Mouse (Mus musculus) limb, embryonic 15.5 days (tissue): ENCODE measurements around the gene Kat5. TPM values are rescaled to one million over a fixed set of nuclear protein-coding genes. Genes with fewer than 3 reads are reported as not detected.

Experiments used
- ATAC-seq: fragments of 200-750 bp; cut with Nextera tagmentation; 2 replicates; pipeline ENCODE4 v1.8.0; 2017; ENCODE audit warnings: low read depth, moderate TSS enrichment; ENCODE audit not compliant: insufficient number of reproducible peaks, low FRiP score, low TSS enrichment
- H3K27ac ChIP-seq: fragments of 300-500 bp; sonication (generic); 2 replicates; pipeline ENCODE4 v1.5.1; 2015; ENCODE audit warnings: moderate library complexity, mild to moderate bottlenecking, inconsistent platforms
- H3K27me3 ChIP-seq: fragments of 300-500 bp; sonication (generic); 2 replicates; pipeline ENCODE4 v1.6.1; 2015; ENCODE audit warnings: inconsistent platforms
- H3K36me3 ChIP-seq: fragments of 300-500 bp; sonication (generic); 2 replicates; pipeline ENCODE4 v1.6.1; 2015; ENCODE audit warnings: inconsistent platforms
- H3K4me1 ChIP-seq: fragments of 300-500 bp; sonication (generic); 2 replicates; pipeline ENCODE4 v1.6.1; 2015; ENCODE audit warnings: inconsistent platforms
- H3K4me2 ChIP-seq: fragments of 300-500 bp; sonication (generic); 2 replicates; pipeline ENCODE4 v1.6.1; 2015; ENCODE audit warnings: mild to moderate bottlenecking, inconsistent platforms
- H3K4me3 ChIP-seq: fragments of 300-500 bp; sonication (generic); 2 replicates; pipeline ENCODE4 v1.5.1; 2015; ENCODE audit warnings: mild to moderate bottlenecking, inconsistent platforms
- H3K9ac ChIP-seq: fragments of 300-500 bp; sonication (generic); 2 replicates; pipeline ENCODE4 v1.6.1; 2015; ENCODE audit warnings: inconsistent platforms
- H3K9me3 ChIP-seq: fragments of 300-500 bp; sonication (generic); 2 replicates; pipeline ENCODE4 v1.6.1; 2016; ENCODE audit warnings: inconsistent platforms
- WGBS: fragments of 180-500 bp; shearing (Covaris S2); methylation state at CpG from one replicate; pipeline ENCODE4 v1.1.7; 2015; 5-methylcytosine and 5-hydroxymethylcytosine counted together
- polyA plus RNA-seq: library from polyadenylated mRNA; unstranded; fragments of >200 nt; fragmentation: Nextera tagmentation; extraction: Ambion mirVana; gene quantifications from 2 replicates; pipeline ENCODE4 v1.2.1, GENCODE M21; 2015

The Kat5 gene
- polyA plus RNA-seq, 1 experiment from 2014 or later = 48.7 TPM

DNA sequence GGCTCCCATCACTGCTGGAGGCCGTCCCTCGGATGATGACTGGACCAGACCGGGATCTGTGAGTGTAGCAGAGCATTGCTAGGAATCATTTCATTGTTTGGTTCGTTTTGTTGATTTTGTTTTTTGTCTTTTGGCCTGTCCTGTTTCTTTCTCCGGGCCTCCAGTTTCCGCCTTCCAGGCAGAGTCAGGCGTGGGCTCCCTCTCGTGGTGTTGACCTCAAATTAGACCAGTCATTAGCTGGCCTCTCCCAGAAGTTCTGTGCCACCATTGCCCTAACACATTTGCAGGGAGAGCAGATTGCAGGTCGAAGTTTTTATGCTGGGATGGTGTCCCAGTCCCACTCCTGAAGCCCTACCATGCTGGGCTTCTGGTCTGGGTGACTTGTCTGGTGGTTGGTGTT, 20.9 kb downstream of the Kat5 start:
- Histone ChIP-seq H3K4me1 (no peaks in the 10 kb centered on the region), H3K4me2 (no peak overlapping the region), H3K27me3 (no peaks in the 10 kb centered on the region), H3K36me3 (no peaks in the 10 kb centered on the region), H3K4me3 (no peak overlapping the region), H3K9ac (no peak overlapping the region), H3K9me3 (no peaks in the 10 kb centered on the region), H3K27ac (no peak overlapping the region)
- 70% methylated on average over 9 of the region's 9 CpGs for WGBS
- ATAC-seq = no peak

DNA sequence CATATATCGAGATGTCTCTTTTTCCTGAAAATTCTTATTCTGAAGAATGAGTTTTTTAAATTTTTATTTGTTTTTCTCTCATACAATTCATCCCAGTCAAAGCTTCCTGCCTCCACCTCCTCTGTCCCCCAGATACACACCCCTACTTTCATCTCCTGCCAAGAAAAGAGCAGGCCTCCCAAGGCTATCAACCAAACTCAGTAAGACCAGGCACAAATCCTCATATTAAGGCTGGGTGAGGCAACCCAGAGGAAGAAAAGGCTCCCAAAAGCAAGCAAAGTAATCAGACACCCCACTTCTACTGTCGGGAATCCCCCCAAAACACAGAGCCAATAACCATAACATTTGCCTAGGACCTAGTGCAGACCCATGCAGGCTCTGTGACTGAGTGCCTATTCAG, 28.0 kb downstream of the Kat5 start:
- no peaks in the 10 kb centered on the region for H3K4me1 ChIP-seq
- no peak overlapping the region for H3K9ac ChIP-seq
- no peak overlapping the region for H3K4me2 ChIP-seq
- WGBS = 80% methylated on average over 2 of the region's 2 CpGs
- H3K27ac ChIP-seq = no peak overlapping the region
- H3K4me3 ChIP-seq = no peak overlapping the region
- no peaks in the 10 kb centered on the region for H3K36me3 ChIP-seq
- H3K9me3 ChIP-seq = no peaks in the 10 kb centered on the region
- no peak for ATAC-seq
- H3K27me3 ChIP-seq = no peaks in the 10 kb centered on the region

DNA sequence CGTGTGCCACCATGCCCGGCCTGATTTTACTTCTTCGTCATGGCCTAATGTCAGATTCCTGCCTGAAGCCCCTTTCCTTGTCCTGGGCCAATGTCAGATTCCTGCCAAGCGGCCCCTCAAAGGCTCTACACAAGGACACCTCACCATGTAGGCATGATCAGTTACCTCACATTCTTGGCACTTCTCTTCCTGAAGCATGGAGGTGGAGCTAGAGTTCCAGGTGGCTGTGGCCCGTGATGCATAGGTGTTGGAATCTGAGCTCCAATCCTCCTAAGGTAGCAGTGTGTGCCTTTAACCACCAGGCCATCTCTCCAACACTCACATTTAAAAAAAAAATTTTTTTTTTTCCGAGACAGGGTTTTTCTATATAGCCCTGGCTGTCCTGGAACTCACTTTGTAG, 29.3 kb downstream of the Kat5 start:
- Histone ChIP-seq H3K27me3 (no peaks in the 10 kb centered on the region), H3K9me3 (no peaks in the 10 kb centered on the region), H3K36me3 (no peaks in the 10 kb centered on the region), H3K27ac (no peak overlapping the region), H3K4me1 (no peaks in the 10 kb centered on the region), H3K4me3 (no peak overlapping the region), H3K9ac (no peak overlapping the region), H3K4me2 (no peak overlapping the region)
- 81% methylated on average over 6 of the region's 6 CpGs for WGBS
- ATAC-seq = no peak

DNA sequence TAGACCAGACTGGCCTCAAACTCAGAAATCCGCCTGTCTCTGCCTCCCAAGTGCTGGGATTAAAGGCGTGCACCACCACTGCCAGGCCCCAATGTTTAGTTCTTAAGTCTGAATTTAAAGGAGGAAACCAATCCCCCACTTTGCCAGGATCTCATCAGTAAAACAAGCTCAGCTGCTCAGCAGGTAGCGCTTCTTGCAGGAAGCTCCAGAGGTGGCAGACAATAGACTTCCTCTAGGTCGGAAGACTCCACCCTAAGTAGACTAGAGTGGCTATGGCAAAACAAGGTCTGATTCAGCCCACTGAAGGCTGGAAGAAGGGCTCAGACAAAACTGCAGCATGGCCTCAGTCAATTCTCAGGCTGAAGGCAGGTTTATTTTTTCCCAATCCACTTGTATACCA, 30.1 kb downstream of the Kat5 start:
- Histone ChIP-seq H3K36me3 (no peaks in the 10 kb centered on the region), H3K9me3 (no peaks in the 10 kb centered on the region), H3K27ac (no peak overlapping the region), H3K4me3 (no peak overlapping the region), H3K9ac (no peak overlapping the region), H3K27me3 (no peaks in the 10 kb centered on the region), H3K4me1 (no peaks in the 10 kb centered on the region), H3K4me2 (no peak overlapping the region)
- 73% methylated on average over 4 of the region's 4 CpGs for WGBS
- ATAC-seq = no peak

DNA sequence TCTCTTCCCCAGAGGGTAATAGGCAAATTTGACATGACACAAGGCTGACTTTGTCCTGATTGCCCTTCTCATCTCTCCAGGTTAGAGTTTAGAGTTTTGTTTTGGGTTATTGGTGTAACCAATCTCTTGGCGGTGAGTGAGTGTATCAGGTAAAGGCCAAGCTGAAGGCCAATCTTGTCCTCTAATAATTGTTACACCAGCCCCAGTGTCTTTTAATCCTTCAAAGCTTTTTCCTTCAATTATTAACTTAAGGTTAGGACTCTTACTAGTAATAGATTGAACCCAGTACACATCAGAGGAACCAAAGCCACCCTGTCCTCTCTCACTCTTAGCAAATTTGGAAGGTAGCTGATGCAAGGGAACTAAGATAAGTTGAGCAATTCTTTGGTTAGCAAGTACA, 34.7 kb downstream of the Kat5 start:
- Histone ChIP-seq H3K4me2 (no peak overlapping the region), H3K9ac (no peak overlapping the region), H3K27ac (no peak overlapping the region), H3K4me1 (no peaks in the 10 kb centered on the region), H3K27me3 (no peaks in the 10 kb centered on the region), H3K36me3 (peaks cover 5% of the 10 kb centered on the region; the same call in 1 of the 2 replicates), H3K4me3 (no peak overlapping the region), H3K9me3 (no peaks in the 10 kb centered on the region)
- WGBS = 97% methylated on average over 1 of the region's 1 CpGs
- no peak for ATAC-seq

DNA sequence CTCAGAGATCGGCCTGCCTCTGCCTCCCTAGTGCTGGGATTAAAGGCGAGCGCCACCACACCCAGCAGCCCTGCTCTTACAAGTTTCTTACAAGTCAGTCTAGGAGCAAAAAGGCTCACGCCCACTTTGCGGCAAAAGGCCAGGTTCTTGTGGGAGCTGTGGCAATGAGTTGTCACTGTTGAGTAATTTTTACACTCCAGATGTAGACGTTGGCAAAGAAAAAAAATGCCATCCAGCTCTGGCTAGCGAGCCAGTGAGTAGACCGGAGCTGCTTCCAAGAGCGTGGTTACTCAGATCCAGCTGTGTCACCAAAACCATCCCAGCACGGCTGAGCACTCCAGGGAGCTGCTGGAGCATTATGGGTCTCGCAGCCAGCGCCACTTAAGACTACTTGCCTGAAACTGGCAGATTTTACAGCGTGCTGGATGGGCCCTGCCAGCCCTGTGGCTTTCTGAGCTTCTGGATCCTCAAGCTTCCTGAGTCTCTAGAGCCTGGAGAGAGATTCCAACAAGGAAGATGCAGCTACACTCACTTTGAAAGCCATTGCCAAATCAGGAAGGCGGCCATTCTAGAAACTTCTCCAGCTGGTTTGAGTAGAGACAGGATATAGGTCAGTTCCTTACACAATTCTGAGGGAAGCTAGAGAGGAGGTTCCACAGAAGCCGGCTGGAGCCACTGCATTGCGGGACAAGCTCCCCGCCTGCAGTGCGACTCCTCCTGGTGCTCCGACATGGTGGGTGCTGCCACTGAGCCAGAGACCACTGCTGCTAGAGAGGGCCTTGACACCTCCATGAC, 37.5 kb downstream of the Kat5 start:
- Histone ChIP-seq H3K27ac (0 out of 2 replicates have a peak overlapping the region, but pooled peaks have one; percentile 47), H3K27me3 (peaks cover 4% of the 10 kb centered on the region; the same call in 1 of the 2 replicates), H3K9ac (no peak overlapping the region), H3K4me3 (no peak overlapping the region), H3K36me3 (peaks cover 14% of the 10 kb centered on the region), H3K4me1 (peaks cover 13% of the 10 kb centered on the region), H3K4me2 (no peak overlapping the region), H3K9me3 (no peaks in the 10 kb centered on the region)
- no peak for ATAC-seq
- 76% methylated on average over 19 of the region's 19 CpGs for WGBS

DNA sequence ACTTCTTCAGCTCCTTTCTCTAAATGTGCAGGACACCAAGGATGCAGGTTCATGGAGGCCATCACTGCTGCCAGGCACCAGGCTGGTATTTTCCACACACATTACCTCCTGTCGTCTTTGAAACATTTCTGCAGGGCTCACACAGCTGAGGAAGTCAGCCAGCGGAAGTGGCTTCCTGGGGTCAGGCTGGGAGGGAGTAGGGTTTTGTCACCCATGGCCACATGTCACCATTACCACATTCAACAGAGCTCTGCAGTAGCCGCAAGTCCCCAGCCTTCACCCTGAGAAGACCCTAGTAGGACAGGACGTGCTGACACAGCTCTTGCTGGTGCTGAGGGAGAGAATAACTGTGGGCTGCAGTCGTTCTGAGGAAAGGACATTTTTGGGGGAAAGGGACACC, 38.2 kb downstream of the Kat5 start:
- no peak overlapping the region for H3K27ac ChIP-seq
- H3K9me3 ChIP-seq = no peaks in the 10 kb centered on the region
- H3K27me3 ChIP-seq = peaks cover 4% of the 10 kb centered on the region; the same call in 1 of the 2 replicates
- peaks cover 14% of the 10 kb centered on the region for H3K36me3 ChIP-seq
- WGBS = 79% methylated on average over 5 of the region's 5 CpGs
- H3K4me2 ChIP-seq = no peak overlapping the region
- peaks cover 18% of the 10 kb centered on the region for H3K4me1 ChIP-seq
- H3K9ac ChIP-seq = no peak overlapping the region
- no peak for ATAC-seq
- no peak overlapping the region for H3K4me3 ChIP-seq

DNA sequence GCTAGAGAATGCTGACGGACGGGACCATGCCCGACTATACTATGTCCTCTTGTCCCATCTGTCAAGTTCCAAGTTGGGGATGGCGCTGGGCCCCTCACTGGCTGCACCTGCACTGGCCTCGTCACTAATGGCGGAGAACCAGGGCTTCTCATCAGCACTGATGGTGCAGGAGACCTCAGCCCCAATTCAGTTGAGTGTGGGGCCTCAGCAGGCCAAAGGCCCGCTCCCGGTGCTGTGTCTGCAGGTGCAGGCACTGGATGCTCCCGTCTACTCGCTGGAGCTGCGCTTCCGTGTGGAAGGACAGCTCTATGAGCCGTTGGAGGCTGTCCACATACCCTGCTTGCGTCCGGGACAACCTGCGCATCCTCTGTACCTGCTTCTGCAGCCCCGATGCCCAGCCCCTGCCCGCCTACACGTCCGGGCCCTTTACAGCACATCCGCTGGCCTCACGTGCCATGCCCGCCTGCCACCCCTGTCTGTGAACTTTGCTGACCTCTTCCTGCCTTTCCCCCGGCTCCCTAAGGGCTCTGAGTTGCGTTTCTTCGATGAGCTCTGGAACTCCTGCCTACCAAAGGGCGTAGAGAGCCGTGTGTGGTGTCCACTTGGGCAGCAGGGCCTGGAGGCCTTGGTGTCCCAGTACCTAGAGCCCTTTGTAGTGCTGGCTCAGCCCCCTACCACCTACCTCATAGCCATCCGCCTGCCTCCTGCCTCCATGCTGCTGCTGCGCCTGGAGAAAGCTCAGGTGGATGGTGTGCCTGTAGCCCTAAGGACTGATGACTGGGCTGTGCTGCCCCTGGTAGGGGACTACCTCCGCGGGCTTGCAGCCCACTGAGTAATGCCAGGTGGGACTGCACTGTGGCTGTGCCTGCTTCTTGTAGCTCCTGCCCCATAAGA, 39.4 kb downstream of the Kat5 start:
- Histone ChIP-seq H3K36me3 (peaks cover 14% of the 10 kb centered on the region), H3K4me2 (no peak overlapping the region), H3K4me3 (no peak overlapping the region), H3K27ac (no peak overlapping the region), H3K9ac (no peak overlapping the region), H3K27me3 (peaks cover 13% of the 10 kb centered on the region), H3K4me1 (peaks cover 21% of the 10 kb centered on the region), H3K9me3 (no peaks in the 10 kb centered on the region)
- no peak for ATAC-seq
- 88% methylated on average over 32 of the region's 32 CpGs for WGBS

DNA sequence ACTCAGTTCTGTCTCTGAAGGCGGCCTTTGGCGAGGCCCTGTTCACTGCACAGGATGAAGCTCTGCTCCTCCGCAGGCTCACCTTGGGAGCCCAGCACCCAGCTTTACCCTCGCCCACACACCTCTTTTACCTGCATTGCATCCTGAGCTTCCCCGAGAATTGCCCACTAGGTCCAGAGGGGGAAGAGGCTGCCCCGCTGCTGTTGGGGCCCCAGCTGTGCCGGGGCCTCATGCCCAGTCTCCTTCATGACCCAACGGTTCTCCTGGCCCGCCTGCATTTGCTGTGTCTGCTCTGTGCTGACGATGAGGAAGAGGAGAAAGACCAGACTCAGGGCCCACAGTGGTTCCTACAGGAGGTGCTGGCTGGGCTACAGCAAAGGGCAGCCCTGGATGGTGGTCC, 40.5 kb downstream of the Kat5 start:
- H3K9ac ChIP-seq = no peak overlapping the region
- peaks cover 21% of the 10 kb centered on the region for H3K4me1 ChIP-seq
- H3K4me3 ChIP-seq = no peak overlapping the region
- 87% methylated on average over 10 of the region's 10 CpGs for WGBS
- H3K27ac ChIP-seq = no peak overlapping the region
- no peaks in the 10 kb centered on the region for H3K9me3 ChIP-seq
- peaks cover 14% of the 10 kb centered on the region for H3K36me3 ChIP-seq
- no peak for ATAC-seq
- peaks cover 18% of the 10 kb centered on the region for H3K27me3 ChIP-seq
- H3K4me2 ChIP-seq = no peak overlapping the region

DNA sequence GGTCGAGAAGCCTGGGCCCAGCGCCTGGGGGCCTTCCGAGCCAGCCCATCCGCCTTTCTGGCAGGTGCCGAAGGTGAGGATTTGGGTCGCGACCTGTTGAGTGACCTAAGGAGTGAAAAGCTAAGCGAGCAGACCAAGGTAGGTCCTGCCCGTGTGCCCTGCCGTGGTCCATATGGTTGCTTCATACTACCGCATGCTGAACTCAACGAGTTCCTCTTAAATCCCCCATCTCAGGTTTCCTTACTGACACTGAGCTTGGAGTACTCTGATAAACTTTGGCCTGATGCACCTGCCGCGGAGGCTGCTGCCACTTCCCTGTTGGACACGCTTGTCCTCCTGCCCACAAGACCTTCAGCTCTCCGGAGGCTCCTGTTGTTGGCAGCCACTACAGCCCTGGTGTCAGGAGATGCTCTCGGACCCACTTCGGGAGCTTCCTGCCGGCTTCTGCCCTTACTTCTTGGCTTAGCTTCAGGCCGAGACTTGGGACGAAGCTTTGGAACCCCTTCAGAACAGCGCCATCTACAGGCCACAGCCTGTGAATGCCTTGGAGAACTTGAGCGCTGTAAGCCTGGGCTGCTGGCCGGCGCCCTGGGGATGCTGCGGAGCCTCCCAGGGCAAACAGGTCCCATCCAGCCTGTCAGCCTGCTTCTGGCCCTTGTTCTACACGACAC, 41.4 kb downstream of the Kat5 start:
- H3K4me3 ChIP-seq = peak overlapping the region; percentile 76
- H3K27ac ChIP-seq = peak overlapping the region; percentile 85; the same call in 1 of the 2 replicates
- peaks cover 21% of the 10 kb centered on the region for H3K4me1 ChIP-seq
- peak overlapping the region; percentile 98 for H3K4me2 ChIP-seq
- peak; percentile 3; the same call in 1 of the 2 replicates for ATAC-seq
- H3K9me3 ChIP-seq = no peaks in the 10 kb centered on the region
- 8% methylated on average over 27 of the region's 27 CpGs for WGBS
- H3K9ac ChIP-seq = no peak overlapping the region; the same call in 1 of the 2 replicates
- peaks cover 14% of the 10 kb centered on the region for H3K36me3 ChIP-seq
- H3K27me3 ChIP-seq = peaks cover 26% of the 10 kb centered on the region

DNA sequence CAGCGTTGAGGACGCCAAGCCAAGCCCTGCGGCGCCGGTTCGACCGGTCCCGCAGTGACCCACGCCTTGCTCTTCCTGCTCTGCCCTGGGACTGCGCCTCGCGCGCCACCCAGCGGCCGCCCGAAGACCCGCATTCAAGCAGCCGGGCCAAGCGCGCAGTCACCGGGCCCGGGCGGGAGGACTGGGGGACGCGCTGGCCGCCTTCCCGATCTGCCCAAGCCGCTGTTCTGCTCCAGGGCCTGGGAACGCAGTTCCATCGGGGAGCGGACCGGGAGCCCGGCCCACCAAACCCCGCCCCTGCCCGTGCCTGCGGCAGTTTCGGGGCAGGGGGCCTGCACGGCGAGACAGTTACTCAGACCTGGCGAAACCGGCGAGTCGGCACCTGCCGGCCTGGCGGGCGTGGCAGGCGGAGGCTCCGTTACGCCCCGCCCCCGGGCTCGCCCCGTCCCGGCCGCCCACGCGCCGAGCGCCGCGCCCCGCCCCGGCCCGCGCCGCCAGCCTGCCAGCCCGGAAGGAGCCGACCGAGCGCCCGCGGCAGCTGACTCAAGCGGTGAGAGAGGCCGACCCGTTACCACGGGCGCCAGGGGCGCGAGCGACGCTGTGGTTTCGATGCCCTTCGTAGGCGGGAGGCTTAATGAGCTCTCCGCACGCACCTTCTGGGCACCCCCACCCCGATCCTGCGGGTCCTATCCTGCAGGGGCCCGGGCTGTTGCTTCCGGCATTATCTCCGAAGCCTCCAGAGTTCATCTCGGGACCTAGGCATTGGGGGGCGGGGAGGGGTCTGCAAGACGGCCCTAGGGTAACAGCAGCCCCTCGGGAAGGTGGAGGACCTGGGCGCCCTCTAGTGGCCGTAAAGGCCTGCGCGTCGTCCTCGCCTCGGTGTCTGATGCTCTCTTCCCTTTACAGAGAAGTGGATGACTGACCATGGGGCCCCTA, 42.2 kb downstream of the Kat5 start, which contains the start of gene Ap5b1:
Ap5b1 (plus strand) TSS at position 492 of the 936 bp plus-strand sequence.
- peaks cover 14% of the 10 kb centered on the region for H3K36me3 ChIP-seq
- peak within 1 kb of the TSS; percentile 76 for H3K4me3 ChIP-seq
- H3K9me3 ChIP-seq = no peaks in the 10 kb centered on the region
- under 1% methylated on average over 99 of the region's 102 CpGs for WGBS
- H3K4me2 ChIP-seq = peak within 1 kb of the TSS; percentile 98
- peak within 1 kb of the TSS; percentile 53 for H3K9ac ChIP-seq
- peak; percentile 81 for ATAC-seq
- peaks cover 33% of the 10 kb centered on the region for H3K27me3 ChIP-seq
- H3K4me1 ChIP-seq = peaks cover 21% of the 10 kb centered on the region
- H3K27ac ChIP-seq = peak within 1 kb of the TSS; percentile 85
